Mouse (Mus musculus): ENCODE measurements around the gene Lalba. TPM values are rescaled to one million over a fixed set of nuclear protein-coding genes. Genes with fewer than 3 reads are reported as not detected.

The Lalba gene
- 0.17 TPM in 1 of 2 replicates, not detected in the other for polyA plus RNA-seq (2015; fragmentation: Nextera tagmentation; extraction: Ambion mirVana)

GRCm38 (mm10) chr15:98482701-98483100 lies at the start of gene Lalba:
Lalba (minus strand) TSS chr15:98482721.

GRCm38 (mm10) chr15:98492102-98492501 lies 9.6 kb upstream of the Lalba start, which contains the start of gene Olfr279:
Olfr279 (plus strand) TSS chr15:98492402.

GRCm38 (mm10) chr15:98469596-98469995 lies 12.9 kb downstream of the Lalba start, which contains the start of gene OR5BS1P:
OR5BS1P (plus strand) TSS chr15:98469896.

GRCm38 (mm10) chr15:98452288-98452687 lies 30.2 kb downstream of the Lalba start, which contains the start of gene Olfr281:
Olfr281 (plus strand) TSS chr15:98452588.

GRCm38 (mm10) chr15:98430925-98431324 lies 51.6 kb downstream of the Lalba start, which contains the start of gene Olfr282:
Olfr282 (plus strand) TSS chr15:98431225.

Small RNA genes lying within 50 kb of the gene (microRNA-seq; reads per million reads assigned to microRNA genes)
- gene Mir1291: 0 to 0.10 reads per million in 2 experiments

Other genes starting within 250 kb of the Lalba start
- gene Olfr286, start 248.3 kb downstream of the Lalba start, polyA plus RNA-seq (2015; fragmentation: Nextera tagmentation; extraction: Ambion mirVana): not detected in 2 replicates
- not detected in 2 replicates for gene H1fnt, start 225.4 kb downstream of the Lalba start, polyA plus RNA-seq (2015; fragmentation: Nextera tagmentation; extraction: Ambion mirVana)
- gene Zfp641, start 186.6 kb downstream of the Lalba start, polyA plus RNA-seq (2015; fragmentation: Nextera tagmentation; extraction: Ambion mirVana): 2.9 and 3.2 TPM in 2 replicates
- not detected in 2 replicates for gene Olfr285, start 165.4 kb downstream of the Lalba start, polyA plus RNA-seq (2015; fragmentation: Nextera tagmentation; extraction: Ambion mirVana)
- gene Olfr284, start 141.7 kb downstream of the Lalba start, polyA plus RNA-seq (2015; fragmentation: Nextera tagmentation; extraction: Ambion mirVana): not detected in 2 replicates
- not detected in 2 replicates for gene Olfr283, start 101.8 kb downstream of the Lalba start, polyA plus RNA-seq (2015; fragmentation: Nextera tagmentation; extraction: Ambion mirVana)
- not detected in 2 replicates for gene Olfr282, start 51.5 kb downstream of the Lalba start, polyA plus RNA-seq (2015; fragmentation: Nextera tagmentation; extraction: Ambion mirVana)
- not detected in 2 replicates for gene Olfr281, start 30.1 kb downstream of the Lalba start, polyA plus RNA-seq (2015; fragmentation: Nextera tagmentation; extraction: Ambion mirVana)
- not detected in 2 replicates for gene OR5BS1P, start 12.8 kb downstream of the Lalba start, polyA plus RNA-seq (2015; fragmentation: Nextera tagmentation; extraction: Ambion mirVana)
- gene Olfr279, start 9.7 kb upstream of the Lalba start, polyA plus RNA-seq (2015; fragmentation: Nextera tagmentation; extraction: Ambion mirVana): not detected in 2 replicates
- 69.9 and 72.5 TPM in 2 replicates for gene Kansl2, start 51.5 kb upstream of the Lalba start, polyA plus RNA-seq (2015; fragmentation: Nextera tagmentation; extraction: Ambion mirVana)
- gene Ccnt1, start 88.2 kb upstream of the Lalba start, polyA plus RNA-seq (2015; fragmentation: Nextera tagmentation; extraction: Ambion mirVana): 22.4 and 22.8 TPM in 2 replicates
- gene 4930415O20Rik, start 88.3 kb upstream of the Lalba start, polyA plus RNA-seq (2015; fragmentation: Nextera tagmentation; extraction: Ambion mirVana): not detected in 2 replicates
- gene Adcy6, start 127.4 kb upstream of the Lalba start, polyA plus RNA-seq (2015; fragmentation: Nextera tagmentation; extraction: Ambion mirVana): 9.2 and 10.9 TPM in 2 replicates
- 5.6 and 8.6 TPM in 2 replicates for gene Cacnb3, start 148.1 kb upstream of the Lalba start, polyA plus RNA-seq (2015; fragmentation: Nextera tagmentation; extraction: Ambion mirVana)
- gene Ddx23, start 180.2 kb upstream of the Lalba start, polyA plus RNA-seq (2015; fragmentation: Nextera tagmentation; extraction: Ambion mirVana): 10.8 and 12.4 TPM in 2 replicates
- gene Rnd1, start 194.7 kb upstream of the Lalba start, polyA plus RNA-seq (2015; fragmentation: Nextera tagmentation; extraction: Ambion mirVana): 0.36 and 0.50 TPM in 2 replicates
- gene Ccdc65, start 225.5 kb upstream of the Lalba start, polyA plus RNA-seq (2015; fragmentation: Nextera tagmentation; extraction: Ambion mirVana): 0.09 TPM in 2 replicates
- 25.1 and 47.1 TPM in 2 replicates for gene Fkbp11, start 245.5 kb upstream of the Lalba start, polyA plus RNA-seq (2015; fragmentation: Nextera tagmentation; extraction: Ambion mirVana)